Mouse (Mus musculus) embryo, embryonic 11 days (tissue): ENCODE data around the gene Sfxn3.

Source experiments
- DNase-seq: peaks from one replicate; pipeline ENCODE4 v3.0.0-alpha.2; 2015

The Sfxn3 gene

GRCm38 (mm10) chr19:45076586-45077510 is 29.5 kb downstream of the Sfxn3 start:
- peak; percentile 82 for DNase-seq

DNA sequence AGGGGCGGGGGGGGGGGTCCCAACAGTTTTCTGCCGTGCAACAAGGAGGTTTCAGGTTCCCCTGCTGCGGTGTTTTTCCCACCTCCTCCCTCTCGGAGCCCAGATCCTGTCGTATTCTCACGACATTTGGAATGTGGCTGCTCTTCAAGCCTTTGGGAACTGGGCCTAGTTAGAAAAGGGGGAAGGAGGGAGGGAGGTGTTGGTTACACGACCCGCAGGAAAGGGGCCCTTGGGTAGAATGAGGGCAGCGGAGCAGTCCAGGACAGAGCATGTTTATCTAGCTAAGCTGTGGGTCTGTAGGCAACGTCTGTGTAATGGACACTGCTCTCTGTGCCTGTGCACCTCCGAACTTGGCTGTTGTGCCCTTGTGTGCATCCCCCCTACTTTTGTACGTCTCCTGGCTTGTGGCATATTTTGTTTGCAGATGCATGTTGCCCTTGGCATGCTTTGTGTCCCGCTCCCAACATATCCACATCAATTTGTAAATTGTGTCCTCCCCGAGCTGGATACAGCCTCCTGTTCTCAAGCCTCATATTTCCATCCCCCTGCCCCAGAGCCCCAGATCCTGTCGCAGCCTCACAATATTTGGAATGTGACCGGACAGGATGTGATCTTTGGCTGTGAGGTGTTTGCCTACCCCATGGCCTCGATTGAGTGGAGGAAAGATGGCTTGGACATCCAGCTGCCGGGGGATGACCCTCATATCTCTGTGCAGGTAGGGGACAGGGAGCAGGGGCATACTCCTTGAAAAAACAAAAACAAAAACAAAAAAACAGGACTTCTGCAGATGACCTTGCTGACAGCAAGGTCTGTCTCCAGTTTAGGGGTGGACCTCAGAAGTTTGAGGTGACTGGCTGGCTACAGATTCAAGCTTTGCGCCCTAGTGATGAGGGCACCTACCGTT is 30.7 kb downstream of the Sfxn3 start:
- no peak for DNase-seq

- DNase-seq: peak; percentile 69
These were observed 31.9 kb downstream of the Sfxn3 start for GRCm38 (mm10) chr19:45078971-45079764.

DNA sequence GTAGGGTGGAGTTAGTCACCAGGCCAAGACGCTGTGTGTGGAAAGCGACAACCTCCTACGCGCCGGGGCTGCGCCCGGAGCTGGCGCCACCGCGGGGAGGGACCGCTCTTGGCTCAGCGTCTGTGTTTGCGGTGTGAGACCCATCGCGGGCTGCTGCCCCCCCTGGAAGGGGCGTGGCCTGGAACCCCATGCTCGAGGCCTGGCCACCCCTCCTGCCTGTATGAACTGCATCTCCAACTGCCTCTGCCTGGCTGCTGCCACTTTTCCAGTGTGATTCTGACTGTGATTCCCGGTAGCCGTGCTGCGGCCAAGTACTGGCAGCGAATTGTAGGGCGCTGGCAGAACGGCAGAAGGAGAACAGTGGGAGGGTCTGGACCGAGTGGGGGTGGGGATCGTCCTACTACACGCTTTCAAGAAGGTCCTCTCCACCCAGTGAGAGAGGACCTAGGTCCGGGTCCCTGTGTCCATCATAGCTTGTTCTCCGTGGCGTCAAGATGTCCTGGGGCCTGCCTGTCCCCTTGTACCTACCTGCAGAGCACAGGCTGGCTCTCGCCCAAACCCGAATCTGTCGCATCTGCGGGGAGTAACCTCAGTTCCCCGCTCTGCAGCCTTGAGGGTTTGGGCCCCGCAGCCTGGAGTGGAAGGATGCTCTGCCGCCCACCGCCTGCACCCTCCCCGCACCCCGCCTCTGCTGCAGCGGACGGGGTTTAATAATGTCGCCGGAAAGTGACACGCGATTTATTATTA is 32.6 kb downstream of the Sfxn3 start:
- peak; percentile 62 for DNase-seq

- no peak for DNase-seq
These were observed 33.4 kb downstream of the Sfxn3 start for GRCm38 (mm10) chr19:45080711-45081110.

GRCm38 (mm10) chr19:45081279-45081678 is 34.0 kb downstream of the Sfxn3 start:
- DNase-seq: peak; percentile 82

- peak; percentile 85 for DNase-seq
These were observed 34.7 kb downstream of the Sfxn3 start for GRCm38 (mm10) chr19:45081841-45082550.

GRCm38 (mm10) chr19:45097868-45098267 is 50.6 kb downstream of the Sfxn3 start:
- DNase-seq: peak; percentile 81

DNA sequence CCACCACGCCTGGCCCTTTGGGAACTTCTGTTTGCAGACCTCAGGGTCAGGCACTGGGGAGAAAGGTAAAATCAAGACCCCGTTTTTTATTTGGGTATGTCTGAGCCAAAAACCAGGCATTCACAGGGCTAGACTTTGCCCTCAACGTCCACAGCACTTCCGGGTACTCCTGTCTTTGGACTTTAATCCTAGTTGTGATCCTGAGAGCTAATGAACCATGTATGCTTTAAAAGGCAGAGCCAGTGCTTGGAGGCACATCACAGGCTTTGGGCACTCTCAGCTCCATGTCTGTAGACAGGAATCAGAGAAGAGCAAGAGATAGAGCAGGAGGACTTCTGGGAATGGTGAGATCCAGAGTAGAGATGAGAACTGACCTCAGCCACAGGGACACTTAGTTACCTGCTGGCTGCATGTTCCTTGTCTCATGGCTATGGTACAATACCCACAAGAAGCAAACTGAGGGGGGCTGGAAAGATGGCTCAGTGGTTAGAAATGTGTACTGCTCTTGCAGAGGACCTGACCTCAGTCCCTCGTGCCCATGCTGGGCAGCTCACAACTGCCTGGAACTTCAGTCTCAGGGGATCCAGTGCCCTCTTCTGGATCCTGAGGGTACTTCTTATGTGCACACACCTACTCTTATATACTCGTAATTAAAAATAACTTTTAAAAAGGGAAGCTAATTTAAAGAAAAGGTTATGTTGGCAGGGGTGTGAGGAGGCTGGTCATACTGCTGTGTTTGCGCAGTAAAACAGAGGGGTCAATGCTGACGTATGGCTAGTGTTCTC is 53.4 kb downstream of the Sfxn3 start:
- no peak for DNase-seq

- no peak for DNase-seq
These were observed 58.3 kb downstream of the Sfxn3 start for GRCm38 (mm10) chr19:45105591-45105990.
